Mouse (Mus musculus): ENCODE results near the gene Sstr1. TPM values are rescaled to one million over a fixed set of nuclear protein-coding genes. Genes with fewer than 3 reads are reported as not detected.

The Sstr1 gene
- polyA plus RNA-seq, 1 experiment = 5.4 TPM

DNA sequence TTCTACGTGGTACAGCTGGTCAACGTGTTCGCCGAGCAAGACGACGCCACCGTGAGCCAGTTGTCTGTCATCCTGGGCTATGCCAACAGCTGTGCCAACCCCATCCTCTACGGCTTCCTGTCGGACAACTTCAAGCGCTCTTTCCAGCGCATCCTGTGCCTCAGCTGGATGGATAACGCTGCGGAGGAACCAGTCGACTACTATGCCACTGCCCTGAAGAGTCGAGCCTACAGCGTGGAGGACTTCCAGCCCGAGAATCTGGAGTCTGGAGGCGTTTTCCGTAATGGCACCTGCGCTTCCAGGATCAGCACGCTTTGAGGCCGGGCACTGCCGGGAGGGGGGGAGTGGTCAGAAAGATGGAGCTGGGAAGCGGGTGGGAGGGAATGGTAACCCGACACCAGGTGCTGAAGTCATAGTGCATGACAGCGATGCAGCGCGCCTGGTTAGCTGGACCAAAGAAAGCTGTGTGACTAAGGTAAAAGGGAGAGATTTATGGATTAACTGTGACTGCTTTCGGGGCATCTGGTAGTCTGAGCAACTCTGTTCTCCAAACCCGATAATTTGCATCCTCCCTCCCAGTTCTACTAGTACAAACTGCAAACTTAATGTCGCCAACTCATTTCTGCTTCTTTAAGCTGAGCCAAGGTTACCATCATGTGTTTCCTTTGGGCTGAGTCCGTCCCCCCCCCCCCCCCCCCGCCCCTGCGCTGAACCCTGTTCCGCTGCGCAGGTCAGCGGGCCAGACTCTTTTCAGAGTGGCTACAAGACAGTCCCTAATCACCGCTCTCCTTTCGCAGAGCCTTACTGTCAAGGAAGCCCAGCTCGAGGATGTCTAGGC is 2.1 kb downstream of the Sstr1 start:
- H3K27ac ChIP-seq (ENCODE audit: insufficient read depth, low read depth, low read length) = no peak overlapping the region
- H3K4me1 ChIP-seq (ENCODE audit: control insufficient read depth, insufficient read depth, insufficient read length, low read length) = peaks cover 10% of the 10 kb centered on the region
- TF ChIP-seq CTCF (IDR thresholded peaks at IDR 0.05; ENCODE audit: extremely low read depth, insufficient read length, insufficient replicate concordance, low read depth, low read length) = no peak
- TF ChIP-seq POLR2A (IDR thresholded peaks at IDR 0.05; ENCODE audit: low read depth, low read length) = no peak
- peaks cover 10% of the 10 kb centered on the region for H3K27me3 ChIP-seq (ENCODE audit: control insufficient read depth, insufficient read depth, low read length)
- H3K4me3 ChIP-seq (ENCODE audit: low read depth, low read length) = peak overlapping the region; percentile 61
- H3K36me3 ChIP-seq (ENCODE audit: control insufficient read depth, insufficient read depth, low read length) = no peaks in the 10 kb centered on the region
- WGBS = 2% methylated on average over 40 of the region's 40 CpGs

DNA sequence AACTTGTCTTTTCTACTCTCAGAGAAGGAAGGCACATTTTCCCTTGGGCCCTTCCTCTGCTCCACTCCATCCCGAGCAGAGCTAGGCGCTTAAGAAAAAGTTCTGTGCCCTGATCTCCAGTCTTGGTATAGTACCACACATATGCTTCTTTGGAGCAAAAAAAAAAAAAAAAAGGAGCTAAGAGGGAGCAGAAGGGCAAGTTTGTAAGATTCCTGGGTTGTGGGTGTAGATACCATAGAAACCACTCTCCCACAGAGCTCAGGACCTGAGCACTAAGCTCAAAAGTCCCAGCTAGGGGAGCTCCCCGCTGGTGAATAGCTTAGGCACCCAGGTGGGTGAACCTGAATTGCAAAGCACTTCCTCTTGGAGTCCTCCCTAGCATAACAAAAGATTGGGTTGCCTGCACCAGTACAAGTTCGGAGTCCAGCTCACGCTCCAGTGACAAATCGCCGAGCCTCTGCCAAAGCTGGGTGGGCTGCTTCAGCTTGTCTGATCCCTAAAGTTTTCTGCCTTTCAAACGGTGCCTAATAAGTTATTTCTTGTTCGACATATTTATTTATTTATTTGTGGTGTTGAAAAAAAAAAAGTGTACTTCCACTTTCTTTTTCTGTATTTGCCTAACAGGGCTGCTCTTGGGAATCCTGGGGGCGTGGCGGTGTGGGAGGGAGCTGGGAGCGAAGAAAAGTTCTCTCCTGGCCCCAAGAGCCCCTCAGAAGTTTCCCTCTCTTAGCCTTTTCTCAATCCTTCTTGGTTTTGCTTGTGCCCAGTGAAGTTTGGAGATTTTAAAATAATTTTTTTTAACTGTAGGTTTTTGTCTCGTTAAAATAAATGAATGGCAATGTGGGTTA is 2.9 kb downstream of the Sstr1 start:
- H3K27me3 ChIP-seq (ENCODE audit: control insufficient read depth, insufficient read depth, low read length) = peaks cover 10% of the 10 kb centered on the region
- TF ChIP-seq POLR2A (IDR thresholded peaks at IDR 0.05; ENCODE audit: low read depth, low read length) (0 out of 2 replicates have a peak, but pooled peaks have one; percentile 14), CTCF (IDR thresholded peaks at IDR 0.05; ENCODE audit: extremely low read depth, insufficient read length, insufficient replicate concordance, low read depth, low read length) (no peak)
- peaks cover 10% of the 10 kb centered on the region for H3K4me1 ChIP-seq (ENCODE audit: control insufficient read depth, insufficient read depth, insufficient read length, low read length)
- peak overlapping the region; percentile 61 for H3K4me3 ChIP-seq (ENCODE audit: low read depth, low read length)
- H3K36me3 ChIP-seq (ENCODE audit: control insufficient read depth, insufficient read depth, low read length) = no peaks in the 10 kb centered on the region
- no peak overlapping the region for H3K27ac ChIP-seq (ENCODE audit: insufficient read depth, low read depth, low read length)
- WGBS = 7% methylated on average over 13 of the region's 13 CpGs

DNA sequence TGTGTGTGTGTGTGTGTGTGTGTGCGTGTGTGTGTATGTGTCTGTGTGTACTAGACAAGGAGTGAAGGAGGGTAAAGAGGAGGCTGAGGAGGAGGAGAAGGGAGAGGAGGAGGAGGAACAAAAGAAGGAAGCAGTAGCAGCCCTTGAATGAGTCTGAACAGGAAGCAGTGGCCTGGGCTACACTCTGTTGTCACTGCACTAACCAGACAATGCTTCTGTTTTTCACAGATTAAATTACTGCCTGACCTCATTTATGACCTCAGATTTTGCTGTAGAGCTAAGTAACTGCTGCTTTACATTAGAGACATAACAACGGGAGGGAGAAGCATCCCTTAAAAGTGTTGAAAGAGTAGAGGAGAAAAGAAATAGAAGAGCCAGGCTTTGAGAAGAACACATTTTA is 4.6 kb downstream of the Sstr1 start:
- peaks cover 10% of the 10 kb centered on the region for H3K27me3 ChIP-seq (ENCODE audit: control insufficient read depth, insufficient read depth, low read length)
- H3K4me3 ChIP-seq (ENCODE audit: low read depth, low read length) = no peak overlapping the region
- H3K36me3 ChIP-seq (ENCODE audit: control insufficient read depth, insufficient read depth, low read length) = no peaks in the 10 kb centered on the region
- WGBS = 64% methylated on average over 2 of the region's 2 CpGs
- TF ChIP-seq POLR2A (IDR thresholded peaks at IDR 0.05; ENCODE audit: low read depth, low read length) (no peak), CTCF (IDR thresholded peaks at IDR 0.05; ENCODE audit: extremely low read depth, insufficient read length, insufficient replicate concordance, low read depth, low read length) (no peak)
- H3K4me1 ChIP-seq (ENCODE audit: control insufficient read depth, insufficient read depth, insufficient read length, low read length) = peaks cover 10% of the 10 kb centered on the region
- no peak overlapping the region for H3K27ac ChIP-seq (ENCODE audit: insufficient read depth, low read depth, low read length)

DNA sequence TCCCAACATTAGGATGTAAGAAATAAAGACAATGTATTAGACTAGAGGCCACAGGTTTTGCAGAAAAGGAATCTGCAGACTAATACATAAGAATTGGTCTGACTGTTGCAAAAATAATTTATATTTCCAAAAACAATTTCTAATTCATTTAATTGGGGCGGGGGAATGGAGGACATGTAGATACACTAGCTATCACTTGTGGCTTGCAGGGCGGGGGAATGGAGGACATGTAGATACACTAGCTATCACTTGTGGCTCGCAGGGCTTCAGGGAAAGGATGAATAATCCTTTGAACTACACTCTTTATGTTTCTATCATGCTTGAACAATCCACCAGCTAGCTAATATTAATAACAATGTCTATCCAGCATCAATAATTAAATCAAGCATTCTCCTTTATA is 7.5 kb downstream of the Sstr1 start:
- Histone ChIP-seq H3K4me3 (ENCODE audit: low read depth, low read length) (no peak overlapping the region), H3K27me3 (ENCODE audit: control insufficient read depth, insufficient read depth, low read length) (no peaks in the 10 kb centered on the region), H3K36me3 (ENCODE audit: control insufficient read depth, insufficient read depth, low read length) (no peaks in the 10 kb centered on the region), H3K4me1 (ENCODE audit: control insufficient read depth, insufficient read depth, insufficient read length, low read length) (no peaks in the 10 kb centered on the region), H3K27ac (ENCODE audit: insufficient read depth, low read depth, low read length) (no peak overlapping the region)
- no peak for TF ChIP-seq POLR2A (IDR thresholded peaks at IDR 0.05; ENCODE audit: low read depth, low read length)
- TF ChIP-seq CTCF (IDR thresholded peaks at IDR 0.05; ENCODE audit: extremely low read depth, insufficient read length, insufficient replicate concordance, low read depth, low read length) = no peak
- 92% methylated on average over 3 of the region's 3 CpGs for WGBS

DNA sequence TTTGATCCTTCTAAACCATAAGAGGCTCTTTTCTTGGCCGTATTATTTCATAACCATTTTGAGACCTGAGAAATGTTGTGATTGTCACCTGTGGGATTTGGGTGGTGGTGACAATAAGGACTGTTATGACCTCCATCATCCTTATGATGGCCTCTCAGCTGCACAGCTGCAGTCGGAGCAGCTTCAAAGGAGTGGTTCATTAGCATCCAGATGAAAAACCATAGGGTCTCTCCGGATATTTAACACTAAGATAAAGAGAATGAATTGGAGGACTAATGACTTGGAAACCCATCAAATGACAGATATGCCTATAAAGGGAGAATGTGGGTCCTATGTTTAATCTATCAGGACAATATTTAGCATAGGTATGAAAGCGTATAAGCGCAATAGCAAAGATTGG is 14.1 kb downstream of the Sstr1 start:
- no peak for TF ChIP-seq CTCF (IDR thresholded peaks at IDR 0.05; ENCODE audit: extremely low read depth, insufficient read length, insufficient replicate concordance, low read depth, low read length)
- no peak for TF ChIP-seq POLR2A (IDR thresholded peaks at IDR 0.05; ENCODE audit: low read depth, low read length)
- H3K27me3 ChIP-seq (ENCODE audit: control insufficient read depth, insufficient read depth, low read length) = no peaks in the 10 kb centered on the region
- no peak overlapping the region for H3K4me3 ChIP-seq (ENCODE audit: low read depth, low read length)
- no peak overlapping the region for H3K27ac ChIP-seq (ENCODE audit: insufficient read depth, low read depth, low read length)
- H3K4me1 ChIP-seq (ENCODE audit: control insufficient read depth, insufficient read depth, insufficient read length, low read length) = no peaks in the 10 kb centered on the region
- WGBS = 89% methylated on average over 5 of the region's 5 CpGs
- H3K36me3 ChIP-seq (ENCODE audit: control insufficient read depth, insufficient read depth, low read length) = no peaks in the 10 kb centered on the region

DNA sequence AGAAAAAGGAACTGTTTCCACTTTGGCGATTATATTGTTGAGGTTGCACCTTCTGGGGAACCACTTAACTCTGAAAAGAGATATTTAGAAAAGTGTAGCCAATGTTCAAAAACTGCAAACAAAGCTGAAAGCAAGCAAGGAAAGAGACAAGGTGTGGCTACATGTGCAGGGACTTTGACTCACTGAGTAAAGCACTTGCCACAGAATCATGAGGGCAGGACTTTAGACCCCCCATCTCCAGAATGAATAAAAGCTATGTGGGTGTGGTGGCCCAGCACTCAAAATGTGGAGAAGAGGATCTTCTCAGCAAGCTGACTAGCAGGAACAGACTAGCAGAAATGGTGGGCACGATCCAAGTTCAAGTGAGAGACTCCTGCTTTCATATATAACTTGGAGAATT is 20.9 kb downstream of the Sstr1 start:
- WGBS = 59% methylated on average over 2 of the region's 2 CpGs
- H3K36me3 ChIP-seq (ENCODE audit: control insufficient read depth, insufficient read depth, low read length) = no peaks in the 10 kb centered on the region
- H3K27me3 ChIP-seq (ENCODE audit: control insufficient read depth, insufficient read depth, low read length) = no peaks in the 10 kb centered on the region
- H3K4me1 ChIP-seq (ENCODE audit: control insufficient read depth, insufficient read depth, insufficient read length, low read length) = no peaks in the 10 kb centered on the region
- H3K27ac ChIP-seq (ENCODE audit: insufficient read depth, low read depth, low read length) = no peak overlapping the region
- H3K4me3 ChIP-seq (ENCODE audit: low read depth, low read length) = no peak overlapping the region
- TF ChIP-seq CTCF (IDR thresholded peaks at IDR 0.05; ENCODE audit: extremely low read depth, insufficient read length, insufficient replicate concordance, low read depth, low read length) = no peak
- no peak for TF ChIP-seq POLR2A (IDR thresholded peaks at IDR 0.05; ENCODE audit: low read depth, low read length)

DNA sequence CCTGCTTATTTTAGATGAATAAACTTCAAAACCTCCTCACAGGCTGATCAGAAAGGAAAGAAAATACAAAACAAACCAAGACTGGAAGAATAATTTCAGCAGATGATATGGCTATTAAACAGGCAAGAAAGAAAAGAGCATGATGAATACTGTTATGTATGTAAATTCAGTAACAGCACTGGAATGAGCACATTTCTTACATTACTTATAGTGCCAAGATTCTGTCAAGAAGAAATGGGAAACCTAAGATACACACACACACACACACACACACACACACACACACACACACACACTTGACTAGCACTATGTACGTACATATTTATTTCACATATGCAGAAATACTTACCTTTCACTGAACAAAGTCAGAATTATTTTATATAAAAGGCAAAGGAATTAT is 40.3 kb downstream of the Sstr1 start:
- H3K27ac ChIP-seq (ENCODE audit: insufficient read depth, low read depth, low read length) = no peak overlapping the region
- 91% methylated on average over 1 of the region's 1 CpGs for WGBS
- H3K4me1 ChIP-seq (ENCODE audit: control insufficient read depth, insufficient read depth, insufficient read length, low read length) = no peaks in the 10 kb centered on the region
- H3K4me3 ChIP-seq (ENCODE audit: low read depth, low read length) = no peak overlapping the region
- H3K36me3 ChIP-seq (ENCODE audit: control insufficient read depth, insufficient read depth, low read length) = no peaks in the 10 kb centered on the region
- TF ChIP-seq CTCF (IDR thresholded peaks at IDR 0.05; ENCODE audit: extremely low read depth, insufficient read length, insufficient replicate concordance, low read depth, low read length) (no peak), POLR2A (IDR thresholded peaks at IDR 0.05; ENCODE audit: low read depth, low read length) (no peak)
- no peaks in the 10 kb centered on the region for H3K27me3 ChIP-seq (ENCODE audit: control insufficient read depth, insufficient read depth, low read length)

Other genes starting within 250 kb of the Sstr1 start
- gene Clec14a, start 57.5 kb downstream of the Sstr1 start, polyA plus RNA-seq (2012; rRNA removed) = 0.99 and 1.3 TPM in 2 replicates

Data from small intestine, adult 2 months (tissue).